Comparison of ENCODE assay signal across 27 mouse cellular contexts in genomic region chr6:33998590-33998989, GRCm38 (mm10). TPM values are rescaled to one million over a fixed set of nuclear protein-coding genes. Genes with fewer than 3 reads are reported as not detected.
DNase-seq lines count a peak whose midpoint lies in the region; ATAC-seq and TF ChIP-seq lines count a peak whose summit lies in the region.
"Had no signal": no experiment of that assay in that cellular context is flagged by ENCODE, and none has a peak within 500 bp of the region (broad histone marks: within the 10 kb centered on the region; RNA-seq: fewer than 3 reads in every experiment).

No protein-coding gene starts in this region.

- H3K27me3 ChIP-seq in midbrain, embryonic 15.5 days (replicated peaks) = no peaks in the 10 kb centered on the region
- no peaks in the 10 kb centered on the region for H3K27me3 ChIP-seq in midbrain, embryonic 13.5 days
- H3K27me3 ChIP-seq in kidney, embryonic 15.5 days = no peaks in the 10 kb centered on the region
- no peaks in the 10 kb centered on the region for H3K27me3 ChIP-seq in forebrain, postnatal 0 days (ENCODE audit: insufficient read depth, low read length)
- H3K27me3 ChIP-seq: embryonic facial prominence, embryonic 13.5 days; forebrain, embryonic 13.5 days; hindbrain, embryonic 12.5 days had no signal

- no peaks in the 10 kb centered on the region for H3K36me3 ChIP-seq in midbrain, embryonic 15.5 days (replicated peaks)
- no peaks in the 10 kb centered on the region for H3K36me3 ChIP-seq in midbrain, embryonic 13.5 days
- H3K36me3 ChIP-seq in kidney, embryonic 15.5 days = no peaks in the 10 kb centered on the region
- no peaks in the 10 kb centered on the region for H3K36me3 ChIP-seq in forebrain, postnatal 0 days (ENCODE audit: insufficient read depth)
- H3K36me3 ChIP-seq: embryonic facial prominence, embryonic 10.5 days; embryonic facial prominence, embryonic 13.5 days; hindbrain, embryonic 12.5 days had no signal

- H3K4me2 ChIP-seq in midbrain, embryonic 15.5 days = no peak overlapping the region
- H3K4me2 ChIP-seq in midbrain, embryonic 13.5 days (replicated peaks) = no peak overlapping the region
- H3K4me2 ChIP-seq in kidney, embryonic 15.5 days = no peak overlapping the region
- no peak overlapping the region for H3K4me2 ChIP-seq in forebrain, postnatal 0 days (ENCODE audit: low read depth)
- H3K4me2 ChIP-seq: embryonic facial prominence, embryonic 13.5 days; forebrain, embryonic 13.5 days; heart, embryonic 11.5 days; hindbrain, embryonic 12.5 days had no signal

- H3K4me3 ChIP-seq in midbrain, embryonic 15.5 days = no peak overlapping the region
- H3K4me3 ChIP-seq in midbrain, embryonic 13.5 days (replicated peaks) = no peak overlapping the region
- H3K4me3 ChIP-seq in kidney, embryonic 15.5 days (replicated peaks) = no peak overlapping the region
- no peak overlapping the region for H3K4me3 ChIP-seq in forebrain, postnatal 0 days (ENCODE audit: low read depth, low read length)
- H3K4me3 ChIP-seq: embryonic facial prominence, embryonic 10.5 days; embryonic facial prominence, embryonic 13.5 days; erythroblast, embryonic 14.5 days; forebrain, embryonic 13.5 days; gastrocnemius, adult 2 months; hindbrain, embryonic 12.5 days had no signal

- no peak overlapping the region for H3K27ac ChIP-seq in midbrain, embryonic 15.5 days
- no peak overlapping the region for H3K27ac ChIP-seq in midbrain, embryonic 13.5 days
- no peak overlapping the region for H3K27ac ChIP-seq in kidney, embryonic 15.5 days
- no peak overlapping the region for H3K27ac ChIP-seq in forebrain, postnatal 0 days (ENCODE audit: low read depth, low read length)
- H3K27ac ChIP-seq: embryonic facial prominence, embryonic 10.5 days; embryonic facial prominence, embryonic 13.5 days; forebrain, embryonic 13.5 days; gastrocnemius, adult 2 months; hindbrain, embryonic 12.5 days had no signal

- 46% methylated on average over 4 of the region's 4 CpGs for whole genome bisulfite sequencing in midbrain, embryonic 15.5 days
- 38% methylated on average over 3 of the region's 4 CpGs for WGBS in midbrain, embryonic 13.5 days
- 36% methylated on average over 4 of the region's 4 CpGs for WGBS in kidney, embryonic 15.5 days
- 40% methylated on average over 4 of the region's 4 CpGs for WGBS in forebrain, postnatal 0 days

- TF ChIP-seq CTCF in forebrain, postnatal 0 days (IDR thresholded peaks at IDR 0.05; ENCODE audit: low read depth) = no peak

- ATAC-seq in midbrain, embryonic 15.5 days (replicated peaks) = 0 out of 2 replicates have a peak, but pooled peaks have one; percentile 15
- no peak for ATAC-seq in midbrain, embryonic 13.5 days
- ATAC-seq in kidney, embryonic 15.5 days (replicated peaks; ENCODE audit: low FRiP score) = peak; percentile 84
- ATAC-seq in forebrain, postnatal 0 days = no peak
- ATAC-seq: activated CD4-positive, CD25-positive, alpha-beta regulatory T cell, adult 4 months; CD4-positive, CD25-positive, alpha-beta regulatory T cell, adult 4 months; forebrain, embryonic 13.5 days; forebrain, embryonic 16.5 days had no signal

- peaks cover 9% of the 10 kb centered on the region; the same call in 1 of the 2 replicates for H3K4me1 ChIP-seq in midbrain, embryonic 15.5 days
- peaks cover 16% of the 10 kb centered on the region for H3K4me1 ChIP-seq in midbrain, embryonic 13.5 days (replicated peaks)
- H3K4me1 ChIP-seq in kidney, embryonic 15.5 days = peaks cover 4% of the 10 kb centered on the region; the same call in 1 of the 2 replicates
- H3K4me1 ChIP-seq in forebrain, postnatal 0 days (ENCODE audit: insufficient read depth) = no peaks in the 10 kb centered on the region
- H3K4me1 ChIP-seq: embryonic facial prominence, embryonic 13.5 days had no signal

- H3K9ac ChIP-seq in midbrain, embryonic 15.5 days = no peak overlapping the region
- no peak overlapping the region for H3K9ac ChIP-seq in midbrain, embryonic 13.5 days (replicated peaks)
- no peak overlapping the region for H3K9ac ChIP-seq in kidney, embryonic 15.5 days
- H3K9ac ChIP-seq in forebrain, postnatal 0 days = no peak overlapping the region
- H3K9ac ChIP-seq: embryonic facial prominence, embryonic 13.5 days; forebrain, embryonic 13.5 days; hindbrain, embryonic 12.5 days had no signal

- peak; percentile 1 to 3 for DNase-seq in kidney, adult 8-10 months
- no peak for DNase-seq in kidney, adult 18-20 months
- peak; percentile 18 to 20 for DNase-seq in kidney, postnatal 36 days
- no peak for DNase-seq in thymus, postnatal 0 days (ENCODE audit: low spot score)
- DNase-seq in forebrain, postnatal 0 days = no peak
- DNase-seq: adrenal gland, adult 8-10 months; adrenal gland, postnatal 25 days; cerebellum, adult 11-12 months; cerebellum, adult 8-10 months; cerebellum, postnatal 10 days; cerebellum, postnatal 36 days; embryo, embryonic 11 days; gastrocnemius, adult 2 months; gastrocnemius, postnatal 14 days; heart, adult 11 months had no signal

- H3K9me3 ChIP-seq in midbrain, embryonic 15.5 days = no peaks in the 10 kb centered on the region
- no peaks in the 10 kb centered on the region for H3K9me3 ChIP-seq in midbrain, embryonic 13.5 days
- no peaks in the 10 kb centered on the region for H3K9me3 ChIP-seq in kidney, embryonic 15.5 days (replicated peaks)
- H3K9me3 ChIP-seq in forebrain, postnatal 0 days (ENCODE audit: low read length) = no peaks in the 10 kb centered on the region
- H3K9me3 ChIP-seq: embryonic facial prominence, embryonic 10.5 days; embryonic facial prominence, embryonic 13.5 days; forebrain, embryonic 13.5 days; hindbrain, embryonic 12.5 days had no signal

RNA-seq across cellular contexts. Expression of gene Lrguk, which starts 30.7 kb away (rescaled TPM):
- 0.54 and 0.96 TPM in 2 replicates for polyA plus RNA-seq in midbrain, embryonic 15.5 days (2015; fragmentation: Nextera tagmentation; extraction: Ambion mirVana)
- polyA plus RNA-seq in midbrain, embryonic 13.5 days (2015; fragmentation: Nextera tagmentation; extraction: Ambion mirVana) = 0.35 and 0.52 TPM in 2 replicates
- 1.1 and 1.3 TPM in 2 replicates for polyA plus RNA-seq in kidney, embryonic 15.5 days (2015; fragmentation: Nextera tagmentation; extraction: Ambion mirVana)
- polyA plus RNA-seq in thymus, postnatal 0 days (2015; fragmentation: Nextera tagmentation; extraction: Ambion mirVana) = 0.47 and 0.64 TPM in 2 replicates
- total RNA-seq in forebrain, postnatal 0 days (2014; rRNA removed) = 1.8 and 2.8 TPM in 2 replicates
- 0.86 and 1.7 TPM in 2 replicates for polyA plus RNA-seq in forebrain, postnatal 0 days (2015; fragmentation: Nextera tagmentation; extraction: Ambion mirVana)
- polyA plus RNA-seq: activated CD4-positive, CD25-positive, alpha-beta regulatory T cell, adult 4 months; CD4-positive, CD25-positive, alpha-beta regulatory T cell, adult 4 months; erythroblast, embryonic 14.5 days had no signal

Comparison
In these comparisons a context has a peak if more than half of its experiments do, and no peak if none do; other contexts are left out.
1. DNase-seq: peak in kidney, adult 8-10 months (2 of 2) and kidney, postnatal 36 days (2 of 2); none in kidney, adult 18-20 months (single experiment), thymus, postnatal 0 days (single experiment) and forebrain, postnatal 0 days (single experiment).
2. ATAC-seq: peak in midbrain, embryonic 15.5 days (single experiment) and kidney, embryonic 15.5 days (single experiment); none in midbrain, embryonic 13.5 days (single experiment) and forebrain, postnatal 0 days (single experiment).